Mouse (Mus musculus) stomach, embryonic 14.5 days (tissue): ENCODE measurements around the gene Cog5. TPM values are rescaled to one million over a fixed set of nuclear protein-coding genes. Genes with fewer than 3 reads are reported as not detected.
A peak's percentile ranks its signal among the peaks of the same experiment; 100 is the strongest.

Experiments
- ATAC-seq: fragments of 200-750 bp; cut with Nextera tagmentation; 2 replicates; pipeline ENCODE4 v1.8.0; 2017; ENCODE audit warnings: low read depth, moderate TSS enrichment; ENCODE audit not compliant: insufficient number of reproducible peaks, insufficient read depth, low FRiP score
- H3K27ac ChIP-seq: fragments of 300-500 bp; sonication (generic); 2 replicates; pipeline ENCODE4 v1.5.1; 2014; ENCODE audit warnings: mild to moderate bottlenecking, low read length, moderate library complexity, mixed read lengths
- H3K27me3 ChIP-seq: fragments of 300-500 bp; sonication (generic); 2 replicates; pipeline ENCODE4 v1.6.1; 2014; ENCODE audit warnings: low read length, control low read depth, mixed read lengths; ENCODE audit not compliant: control insufficient read depth, insufficient read depth
- H3K36me3 ChIP-seq: fragments of 300-500 bp; sonication (generic); 2 replicates; pipeline ENCODE4 v1.6.1; 2014; ENCODE audit warnings: mild to moderate bottlenecking, control low read depth, low read length, moderate library complexity, mixed read lengths; ENCODE audit not compliant: control insufficient read depth, insufficient read depth
- H3K4me1 ChIP-seq: fragments of 300-500 bp; sonication (generic); 2 replicates; pipeline ENCODE4 v1.6.1; 2014; ENCODE audit warnings: low read length, control low read depth, mixed read lengths; ENCODE audit not compliant: control insufficient read depth, insufficient read depth
- H3K4me2 ChIP-seq: fragments of 300-500 bp; sonication (generic); replicated peaks from 2 replicates; pipeline ENCODE4 v1.6.1; 2014; ENCODE audit warnings: low read depth, low read length, control low read depth
- H3K4me3 ChIP-seq: fragments of 300-500 bp; sonication (generic); 2 replicates; pipeline ENCODE4 v1.5.1; 2014; ENCODE audit warnings: low read depth, low read length, control low read depth
- H3K9ac ChIP-seq: fragments of 300-500 bp; sonication (generic); replicated peaks from 2 replicates; pipeline ENCODE4 v1.6.1; 2014; ENCODE audit warnings: low read depth, mild to moderate bottlenecking, control low read depth, low read length, moderate library complexity, mixed read lengths
- H3K9me3 ChIP-seq: fragments of 300-500 bp; sonication (generic); 2 replicates; pipeline ENCODE4 v1.6.1; 2016; ENCODE audit warnings: low read depth, low read length, control low read depth; ENCODE audit not compliant: control insufficient read depth
- WGBS: fragments of 180-500 bp; shearing (Covaris S2); extraction: QIAGEN DNeasy Blood & Tissue Kit; methylation state at CpG from one replicate; pipeline ENCODE4 v1.1.7; 2014; 5-methylcytosine and 5-hydroxymethylcytosine counted together
- polyA plus RNA-seq: library from polyadenylated mRNA; unstranded; fragments of >200 nt; fragmentation: Nextera tagmentation; extraction: Ambion mirVana; gene quantifications from 2 replicates; pipeline ENCODE4 v1.2.1, GENCODE M21; 2014

Gene Cog5
- polyA plus RNA-seq, 1 experiment from 2014 or later = 41.6 TPM

DNA sequence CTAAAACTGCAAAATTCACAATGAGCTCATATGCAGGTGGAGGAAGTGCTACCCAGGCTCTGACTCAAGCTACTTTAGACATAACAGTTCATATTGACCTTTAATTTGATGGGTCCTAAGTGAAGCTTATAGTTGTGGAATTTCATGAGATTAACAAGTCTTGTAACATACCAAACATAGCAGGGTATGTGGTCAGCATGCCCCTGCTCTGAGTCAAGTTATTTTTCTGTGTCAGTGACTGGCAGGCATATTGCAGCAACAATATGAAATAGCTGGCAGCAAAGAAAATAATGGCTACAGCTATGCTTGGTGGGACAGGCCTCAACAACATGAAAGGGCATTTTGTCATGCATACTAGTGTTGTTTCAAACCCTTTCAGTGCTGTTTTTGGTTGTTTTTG lies 183.9 kb downstream of the Cog5 start:
- ATAC-seq = no peak
- Histone ChIP-seq H3K4me3 (no peak overlapping the region), H3K9ac (no peak overlapping the region)

DNA sequence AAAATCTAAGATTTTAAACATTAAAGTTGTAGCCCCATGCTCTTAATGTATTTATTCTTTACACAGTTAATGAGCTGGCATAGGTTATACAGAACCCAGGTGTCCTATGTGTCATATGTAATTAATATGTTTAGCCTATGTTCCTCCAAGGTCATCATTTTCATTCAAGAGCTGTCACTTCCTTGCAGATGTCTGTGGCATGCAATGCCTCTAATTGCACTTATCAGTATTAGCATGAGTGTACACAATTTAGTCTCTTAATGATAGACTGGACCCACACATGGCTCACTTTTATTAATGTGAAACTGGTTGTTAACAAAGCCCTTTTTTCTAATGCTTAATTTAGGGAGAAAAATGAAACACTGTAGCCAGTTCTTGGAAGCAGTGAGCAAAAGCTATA lies 184.6 kb downstream of the Cog5 start:
- H3K4me2 ChIP-seq = no peak overlapping the region
- H3K36me3 ChIP-seq = no peaks in the 10 kb centered on the region
- no peaks in the 10 kb centered on the region for H3K4me1 ChIP-seq
- H3K4me3 ChIP-seq = no peak overlapping the region
- H3K9ac ChIP-seq = no peak overlapping the region
- H3K27ac ChIP-seq = no peak overlapping the region
- H3K27me3 ChIP-seq = no peaks in the 10 kb centered on the region
- no peaks in the 10 kb centered on the region for H3K9me3 ChIP-seq
- ATAC-seq = no peak

More for the DNA sequence above, 183.9 kb downstream of the Cog5 start:
- Histone ChIP-seq H3K4me1 (no peaks in the 10 kb centered on the region), H3K27me3 (no peaks in the 10 kb centered on the region), H3K27ac (no peak overlapping the region), H3K36me3 (no peaks in the 10 kb centered on the region), H3K4me2 (no peak overlapping the region), H3K9me3 (no peaks in the 10 kb centered on the region)

DNA sequence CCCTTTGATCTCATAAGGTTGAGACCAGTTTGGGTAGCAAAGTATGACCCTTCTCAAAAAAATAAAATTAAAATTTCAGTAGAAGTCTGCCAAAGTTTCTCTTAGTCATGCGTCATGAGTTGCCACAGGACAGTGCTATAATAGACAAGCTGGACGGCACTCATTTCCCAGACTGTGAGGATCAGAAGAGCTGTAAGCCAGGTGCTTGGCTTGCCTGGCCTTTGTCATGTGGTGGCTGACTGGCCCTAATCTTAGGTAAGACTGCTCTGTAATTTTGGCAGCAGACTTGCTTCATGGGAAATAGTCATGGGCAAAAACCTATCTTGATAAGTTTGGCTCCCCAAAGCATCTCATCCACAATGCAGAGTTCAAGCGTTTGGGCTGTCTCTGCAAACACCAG lies 191.4 kb downstream of the Cog5 start:
- no peaks in the 10 kb centered on the region for H3K36me3 ChIP-seq
- ATAC-seq = no peak
- no peak overlapping the region for H3K9ac ChIP-seq
- H3K9me3 ChIP-seq = no peaks in the 10 kb centered on the region
- no peak overlapping the region for H3K4me2 ChIP-seq
- 87% methylated on average over 3 of the region's 3 CpGs for WGBS
- H3K27me3 ChIP-seq = no peaks in the 10 kb centered on the region
- no peaks in the 10 kb centered on the region for H3K4me1 ChIP-seq
- no peak overlapping the region for H3K4me3 ChIP-seq
- no peak overlapping the region for H3K27ac ChIP-seq

DNA sequence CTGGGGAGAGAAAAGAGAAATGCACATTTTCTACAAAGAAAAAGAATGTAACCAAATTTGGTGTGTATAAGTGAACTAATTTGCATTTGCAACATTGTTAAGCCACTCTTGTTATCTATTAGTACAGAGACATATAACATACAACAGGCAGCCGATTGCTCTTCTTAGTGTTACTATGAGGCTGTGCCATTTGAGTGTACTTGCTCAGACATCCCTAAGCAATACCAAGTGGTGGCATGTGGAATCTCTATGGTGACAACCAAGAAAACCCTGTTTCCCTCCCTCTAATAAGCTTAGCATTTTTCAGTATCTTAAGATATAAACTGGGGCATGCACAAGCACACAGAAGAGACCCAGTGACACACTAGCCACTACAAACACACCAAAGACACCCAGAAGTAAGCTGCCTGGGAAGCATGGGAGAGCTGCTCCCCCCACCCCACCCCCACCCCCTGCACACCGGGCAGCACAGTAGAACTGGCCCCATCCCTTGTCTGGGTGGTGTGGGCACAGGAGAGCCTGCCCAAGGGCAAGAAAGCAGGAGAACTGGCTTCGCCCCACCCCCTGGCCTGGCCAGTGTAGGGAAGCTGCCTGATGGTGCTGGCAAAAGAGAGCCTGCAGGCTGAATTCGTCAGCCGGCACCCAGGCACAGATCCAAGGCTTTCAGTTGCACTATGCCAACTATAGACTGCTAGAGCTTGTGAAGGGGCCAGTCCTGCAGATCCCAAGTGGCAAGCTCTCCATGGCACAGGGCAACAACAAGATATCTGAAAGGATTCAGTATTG lies 194.2 kb downstream of the Cog5 start:
- ATAC-seq = 0 out of 2 replicates have a peak, but pooled peaks have one; percentile 23
- H3K9me3 ChIP-seq = no peaks in the 10 kb centered on the region
- H3K4me3 ChIP-seq = no peak overlapping the region
- no peaks in the 10 kb centered on the region for H3K27me3 ChIP-seq
- no peak overlapping the region for H3K9ac ChIP-seq
- no peak overlapping the region for H3K27ac ChIP-seq
- H3K4me2 ChIP-seq = no peak overlapping the region
- H3K4me1 ChIP-seq = no peaks in the 10 kb centered on the region
- 87% methylated on average over 5 of the region's 5 CpGs for WGBS
- no peaks in the 10 kb centered on the region for H3K36me3 ChIP-seq

DNA sequence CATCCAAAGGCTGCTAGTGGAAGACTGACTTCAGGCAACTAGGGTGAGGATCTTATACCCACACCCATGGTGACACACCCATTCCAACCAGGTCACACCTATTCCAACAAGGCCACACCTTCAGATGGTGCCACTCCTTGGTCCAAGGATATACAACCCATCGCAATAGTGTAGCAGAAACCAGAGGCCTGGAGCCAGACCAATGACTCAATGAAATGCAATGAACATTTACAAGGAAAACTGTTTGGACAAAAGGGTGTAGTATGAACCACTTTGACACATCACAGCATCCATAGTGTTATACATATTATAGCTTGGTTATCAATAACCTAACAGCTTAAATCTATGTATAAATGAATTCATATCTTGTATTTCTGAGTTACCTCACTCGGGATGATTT lies 194.9 kb downstream of the Cog5 start:
- Histone ChIP-seq H3K27me3 (no peaks in the 10 kb centered on the region), H3K4me3 (no peak overlapping the region), H3K36me3 (no peaks in the 10 kb centered on the region), H3K4me2 (no peak overlapping the region), H3K9me3 (no peaks in the 10 kb centered on the region), H3K9ac (no peak overlapping the region), H3K4me1 (no peaks in the 10 kb centered on the region), H3K27ac (no peak overlapping the region)
- 92% methylated on average over 2 of the region's 2 CpGs for WGBS
- ATAC-seq = no peak

GRCm38 (mm10) chr12:31854039-31854438 lies 199.4 kb downstream of the Cog5 start:
- Histone ChIP-seq H3K9me3 (no peaks in the 10 kb centered on the region), H3K36me3 (no peaks in the 10 kb centered on the region), H3K9ac (no peak overlapping the region), H3K4me1 (no peaks in the 10 kb centered on the region), H3K27me3 (no peaks in the 10 kb centered on the region), H3K4me2 (no peak overlapping the region), H3K27ac (no peak overlapping the region), H3K4me3 (no peak overlapping the region)
- WGBS = 55% methylated on average over 3 of the region's 3 CpGs
- no peak for ATAC-seq

DNA sequence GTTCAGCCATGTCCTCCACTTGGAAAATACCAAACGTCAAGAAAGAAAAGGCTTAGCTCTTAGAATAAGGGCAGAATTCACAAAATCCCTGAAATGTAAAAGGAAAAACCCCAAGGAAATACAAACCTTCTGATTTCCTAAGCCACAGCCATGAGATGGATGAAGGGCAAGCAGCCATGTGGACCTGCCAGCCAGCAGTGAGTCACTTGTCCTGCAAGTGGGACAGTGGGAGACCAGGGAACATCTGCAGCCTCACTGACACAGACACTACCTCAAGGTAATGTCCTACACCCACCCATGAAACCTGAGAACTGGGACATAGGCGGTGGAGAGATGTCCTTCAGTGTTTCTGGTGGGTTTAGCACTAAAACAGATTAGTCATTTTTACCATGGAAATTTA lies 200.1 kb downstream of the Cog5 start:
- Histone ChIP-seq H3K9me3 (no peaks in the 10 kb centered on the region), H3K27me3 (no peaks in the 10 kb centered on the region), H3K9ac (no peak overlapping the region), H3K27ac (no peak overlapping the region), H3K4me3 (no peak overlapping the region), H3K4me1 (no peaks in the 10 kb centered on the region), H3K4me2 (no peak overlapping the region), H3K36me3 (no peaks in the 10 kb centered on the region)
- 82% methylated on average over 2 of the region's 2 CpGs for WGBS
- no peak for ATAC-seq

DNA sequence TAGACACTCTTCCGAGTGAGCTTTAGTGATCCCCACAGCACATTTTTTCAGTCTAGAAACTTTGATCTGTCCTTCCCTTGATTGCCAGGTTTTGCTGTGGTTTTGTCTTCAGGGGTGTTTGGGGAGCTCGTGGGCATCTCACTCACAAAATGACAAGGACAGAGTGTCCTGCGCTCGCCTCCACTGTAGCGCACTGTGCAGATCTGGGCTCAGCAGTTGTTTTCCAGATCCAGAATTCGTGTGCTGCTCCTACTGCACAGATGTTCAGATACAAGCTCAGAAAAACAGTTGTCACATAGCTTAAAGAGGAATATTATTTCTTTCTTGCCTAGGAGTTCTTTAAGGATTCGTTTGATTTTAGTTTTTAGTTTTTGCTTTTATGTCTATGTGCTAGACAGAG lies 203.1 kb downstream of the Cog5 start:
- ATAC-seq = no peak
- 86% methylated on average over 7 of the region's 7 CpGs for WGBS
- no peak overlapping the region for H3K4me3 ChIP-seq
- no peak overlapping the region for H3K4me2 ChIP-seq
- H3K4me1 ChIP-seq = no peaks in the 10 kb centered on the region
- no peak overlapping the region for H3K27ac ChIP-seq
- no peaks in the 10 kb centered on the region for H3K9me3 ChIP-seq
- no peaks in the 10 kb centered on the region for H3K36me3 ChIP-seq
- no peaks in the 10 kb centered on the region for H3K27me3 ChIP-seq
- no peak overlapping the region for H3K9ac ChIP-seq
